Mouse (Mus musculus): ENCODE measurements around the gene Dcaf12. TPM values are rescaled to one million over a fixed set of nuclear protein-coding genes. Genes with fewer than 3 reads are reported as not detected.
A peak's percentile ranks its signal among the peaks of the same experiment; 100 is the strongest.

The Dcaf12 gene
- polyA plus RNA-seq, 1 experiment from 2014 or later = 41.6 TPM

DNA sequence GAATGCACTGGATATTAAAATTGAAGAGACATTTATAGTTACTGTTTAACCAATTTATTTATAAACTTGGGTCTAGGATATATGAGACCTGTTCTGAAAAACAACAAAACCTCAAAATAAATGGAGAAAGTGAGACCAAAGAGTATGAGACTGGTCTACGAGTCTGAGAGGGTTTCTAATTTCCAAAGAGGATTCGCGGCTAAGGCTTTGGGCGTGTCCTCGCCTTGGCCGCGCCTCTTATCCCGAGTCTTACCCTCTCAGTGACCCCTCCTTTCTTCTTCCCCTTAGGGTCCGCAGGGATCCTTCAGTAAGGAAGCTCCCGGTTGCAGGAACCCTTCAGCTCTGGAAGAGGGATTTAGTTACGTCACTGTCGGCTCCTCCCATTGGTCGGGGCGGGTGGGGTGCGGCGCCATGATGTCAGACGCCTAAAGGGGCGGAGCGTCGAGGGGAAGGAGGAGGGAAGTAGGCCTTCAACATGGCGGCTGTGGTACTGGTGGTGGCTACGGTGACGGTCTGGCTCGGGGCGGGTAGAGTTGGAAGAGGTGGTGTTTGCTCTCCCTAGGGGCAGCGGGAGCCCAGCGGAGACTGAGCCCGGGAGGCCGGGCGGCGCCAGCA, 34.0 kb upstream of the Dcaf12 start, which contains the start of gene Ubap1:
Ubap1 (plus strand) TSS at position 413 of the 615 bp plus-strand sequence.
- Histone ChIP-seq H3K27ac (ENCODE audit: low read length) (peak within 1 kb of the TSS; percentile 95), H3K4me3 (ENCODE audit: low read depth, low read length) (peak within 1 kb of the TSS; percentile 75), H3K4me2 (replicated peaks; ENCODE audit: low read depth, low read length) (peak within 1 kb of the TSS; percentile 81), H3K9me3 (ENCODE audit: control insufficient read depth, low read depth, low read length) (no peaks in the 10 kb centered on the region), H3K36me3 (ENCODE audit: control insufficient read depth, insufficient read depth, low read length) (no peaks in the 10 kb centered on the region), H3K4me1 (ENCODE audit: control insufficient read depth, insufficient read depth, low read length) (peaks cover 13% of the 10 kb centered on the region), H3K9ac (replicated peaks; ENCODE audit: low read depth, low read length) (peak within 1 kb of the TSS; percentile 68), H3K27me3 (ENCODE audit: control insufficient read depth, insufficient read depth, low read length) (no peaks in the 10 kb centered on the region)
- WGBS = under 1% methylated on average over 31 of the region's 31 CpGs
- ATAC-seq (ENCODE audit: insufficient number of reproducible peaks, insufficient read depth, low FRiP score, low read depth) = peak; percentile 97

DNA sequence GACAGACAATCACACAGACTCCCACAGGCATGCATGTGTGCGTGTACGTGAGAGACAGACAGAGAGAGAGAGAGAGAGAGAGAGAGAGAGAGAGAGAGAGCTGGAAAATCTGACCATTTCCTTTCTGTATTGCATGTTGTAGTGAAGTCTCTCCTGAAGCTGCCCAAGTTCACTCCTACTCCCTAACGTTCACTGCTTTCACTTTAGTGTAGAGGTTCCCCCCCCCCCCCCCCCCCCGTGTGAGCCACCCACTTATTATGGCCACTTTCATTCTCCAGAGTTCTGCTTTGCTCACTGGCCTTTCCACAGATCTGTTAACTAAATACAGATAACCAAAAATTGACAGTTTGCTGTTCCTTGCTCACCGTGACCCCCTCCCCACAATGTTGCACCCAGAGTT, 33.1 kb upstream of the Dcaf12 start:
- Histone ChIP-seq H3K27ac (ENCODE audit: low read length) (peak overlapping the region; percentile 48; the same call in 1 of the 2 replicates), H3K9me3 (ENCODE audit: control insufficient read depth, low read depth, low read length) (no peaks in the 10 kb centered on the region), H3K4me1 (ENCODE audit: control insufficient read depth, insufficient read depth, low read length) (peaks cover 13% of the 10 kb centered on the region), H3K4me3 (ENCODE audit: low read depth, low read length) (peak overlapping the region; percentile 75; the same call in 1 of the 2 replicates), H3K27me3 (ENCODE audit: control insufficient read depth, insufficient read depth, low read length) (no peaks in the 10 kb centered on the region), H3K36me3 (ENCODE audit: control insufficient read depth, insufficient read depth, low read length) (no peaks in the 10 kb centered on the region), H3K4me2 (replicated peaks; ENCODE audit: low read depth, low read length) (peak overlapping the region; percentile 36), H3K9ac (replicated peaks; ENCODE audit: low read depth, low read length) (no peak overlapping the region)
- WGBS = 30% methylated on average over 5 of the region's 5 CpGs
- ATAC-seq (ENCODE audit: insufficient number of reproducible peaks, insufficient read depth, low FRiP score, low read depth) = no peak

DNA sequence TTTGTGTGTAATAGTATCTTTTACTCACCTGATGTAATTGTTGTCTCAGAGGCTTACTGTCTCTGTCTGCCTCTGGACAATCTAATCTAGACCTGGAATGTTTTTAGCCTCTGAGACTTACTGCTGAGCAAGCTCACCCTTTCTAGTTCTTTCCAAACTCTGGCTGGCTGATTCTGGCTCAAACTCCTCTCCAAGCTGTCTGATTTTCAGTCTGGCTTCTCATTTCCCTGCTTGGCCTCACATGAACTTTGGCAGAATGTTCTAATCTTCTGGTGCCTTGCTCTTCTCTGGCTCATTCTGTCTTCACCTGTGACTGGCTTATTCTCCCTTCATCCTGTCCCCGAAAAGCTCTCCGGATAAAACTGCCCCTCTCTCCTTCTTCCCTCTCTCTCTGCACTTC, 31.3 kb upstream of the Dcaf12 start:
- Histone ChIP-seq H3K4me3 (ENCODE audit: low read depth, low read length) (no peak overlapping the region), H3K9ac (replicated peaks; ENCODE audit: low read depth, low read length) (no peak overlapping the region), H3K9me3 (ENCODE audit: control insufficient read depth, low read depth, low read length) (no peaks in the 10 kb centered on the region), H3K4me1 (ENCODE audit: control insufficient read depth, insufficient read depth, low read length) (peaks cover 13% of the 10 kb centered on the region), H3K27me3 (ENCODE audit: control insufficient read depth, insufficient read depth, low read length) (no peaks in the 10 kb centered on the region), H3K36me3 (ENCODE audit: control insufficient read depth, insufficient read depth, low read length) (no peaks in the 10 kb centered on the region), H3K4me2 (replicated peaks; ENCODE audit: low read depth, low read length) (no peak overlapping the region), H3K27ac (ENCODE audit: low read length) (no peak overlapping the region)
- no peak for ATAC-seq (ENCODE audit: insufficient number of reproducible peaks, insufficient read depth, low FRiP score, low read depth)
- 76% methylated on average over 2 of the region's 2 CpGs for WGBS

DNA sequence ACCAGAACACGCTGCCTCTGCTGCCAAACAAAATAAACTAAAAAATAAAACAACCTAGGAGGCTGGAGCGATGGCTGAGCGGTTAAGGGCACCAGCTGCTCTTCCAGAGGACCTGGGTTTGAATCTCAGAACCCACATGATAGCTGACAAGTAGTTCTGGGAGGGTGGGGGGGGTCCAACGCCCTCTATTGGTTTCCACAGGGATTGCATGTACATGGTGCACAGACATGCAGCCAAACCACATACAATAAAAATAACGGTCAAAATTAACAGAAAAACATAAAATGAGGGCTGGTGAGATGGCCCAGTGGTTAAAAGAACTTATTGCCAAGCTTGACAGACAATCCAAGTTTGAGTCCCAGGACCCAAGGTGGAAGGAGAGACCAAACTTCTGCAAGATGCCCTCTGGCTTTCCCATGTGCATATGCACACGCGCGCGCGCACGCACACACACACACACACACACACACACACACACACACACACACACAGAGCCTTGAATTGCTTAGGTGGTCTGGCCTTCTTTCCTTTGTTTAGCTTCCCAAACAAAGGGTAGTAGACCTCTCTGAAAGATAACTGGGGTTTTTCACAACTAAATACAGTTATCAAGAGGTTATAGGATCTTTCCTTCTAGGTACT, 26.3 kb upstream of the Dcaf12 start:
- no peak overlapping the region for H3K27ac ChIP-seq (ENCODE audit: low read length)
- H3K9ac ChIP-seq (replicated peaks; ENCODE audit: low read depth, low read length) = no peak overlapping the region
- 80% methylated on average over 11 of the region's 11 CpGs for WGBS
- no peaks in the 10 kb centered on the region for H3K27me3 ChIP-seq (ENCODE audit: control insufficient read depth, insufficient read depth, low read length)
- H3K9me3 ChIP-seq (ENCODE audit: control insufficient read depth, low read depth, low read length) = no peaks in the 10 kb centered on the region
- no peaks in the 10 kb centered on the region for H3K36me3 ChIP-seq (ENCODE audit: control insufficient read depth, insufficient read depth, low read length)
- no peaks in the 10 kb centered on the region for H3K4me1 ChIP-seq (ENCODE audit: control insufficient read depth, insufficient read depth, low read length)
- no peak for ATAC-seq (ENCODE audit: insufficient number of reproducible peaks, insufficient read depth, low FRiP score, low read depth)
- H3K4me3 ChIP-seq (ENCODE audit: low read depth, low read length) = no peak overlapping the region
- H3K4me2 ChIP-seq (replicated peaks; ENCODE audit: low read depth, low read length) = no peak overlapping the region

DNA sequence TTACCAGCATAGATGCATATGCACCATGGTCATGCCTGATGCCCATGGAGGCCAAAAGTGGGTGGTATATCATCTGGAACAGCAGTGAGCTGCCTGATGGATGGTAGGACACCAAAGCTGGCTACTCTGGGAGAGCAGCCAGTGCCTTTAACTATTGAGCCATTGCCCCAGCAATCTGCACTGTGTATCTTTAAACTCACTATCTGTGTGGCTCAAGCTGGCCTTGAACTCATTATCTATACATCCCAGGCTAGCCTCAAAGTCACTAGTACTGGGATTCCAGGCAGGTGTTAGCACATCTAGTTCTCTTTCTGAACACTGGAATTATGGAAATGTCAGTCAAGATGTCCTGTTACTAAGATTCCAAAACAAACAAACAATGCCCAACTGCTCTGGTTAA, 21.9 kb upstream of the Dcaf12 start:
- H3K36me3 ChIP-seq (ENCODE audit: control insufficient read depth, insufficient read depth, low read length) = no peaks in the 10 kb centered on the region
- no peak overlapping the region for H3K9ac ChIP-seq (replicated peaks; ENCODE audit: low read depth, low read length)
- no peak overlapping the region for H3K27ac ChIP-seq (ENCODE audit: low read length)
- H3K27me3 ChIP-seq (ENCODE audit: control insufficient read depth, insufficient read depth, low read length) = no peaks in the 10 kb centered on the region
- ATAC-seq (ENCODE audit: insufficient number of reproducible peaks, insufficient read depth, low FRiP score, low read depth) = no peak
- no peak overlapping the region for H3K4me3 ChIP-seq (ENCODE audit: low read depth, low read length)
- H3K4me2 ChIP-seq (replicated peaks; ENCODE audit: low read depth, low read length) = no peak overlapping the region
- H3K4me1 ChIP-seq (ENCODE audit: control insufficient read depth, insufficient read depth, low read length) = no peaks in the 10 kb centered on the region
- H3K9me3 ChIP-seq (ENCODE audit: control insufficient read depth, low read depth, low read length) = no peaks in the 10 kb centered on the region

DNA sequence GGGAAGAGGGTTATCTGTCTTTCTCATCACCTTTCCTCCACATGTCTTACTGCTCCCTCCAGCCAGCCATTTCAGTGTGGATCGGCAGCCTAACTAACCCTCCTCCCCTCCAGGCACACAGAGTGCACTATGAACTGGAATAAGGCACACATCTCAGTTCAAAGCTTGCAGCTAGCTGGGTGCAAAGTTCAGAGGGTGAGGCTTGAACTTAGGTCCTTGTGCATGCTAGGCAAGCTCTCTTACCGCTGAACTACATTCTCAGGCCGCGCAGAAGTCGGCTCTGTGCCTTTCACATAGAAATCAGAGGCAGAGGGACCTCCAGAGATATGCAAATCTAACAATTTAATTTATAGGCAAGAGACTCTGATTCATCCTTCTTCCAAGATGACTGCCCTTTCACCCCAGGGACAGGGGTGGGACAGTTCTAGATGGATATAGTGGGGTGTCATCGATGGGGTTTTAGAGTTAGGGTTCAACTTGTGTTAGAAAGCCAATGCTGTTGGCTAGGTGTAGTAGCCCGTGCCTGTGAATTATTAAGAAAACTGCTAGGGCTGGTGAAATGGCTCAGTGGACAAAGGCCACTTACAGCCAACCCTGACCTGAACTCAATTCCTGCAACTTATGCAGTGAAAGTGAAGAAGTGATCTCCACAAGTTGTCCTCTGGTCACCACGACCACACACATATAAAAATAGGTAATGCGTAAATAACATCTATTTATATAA, 17.2 kb upstream of the Dcaf12 start:
- no peak overlapping the region for H3K4me3 ChIP-seq (ENCODE audit: low read depth, low read length)
- no peak overlapping the region for H3K4me2 ChIP-seq (replicated peaks; ENCODE audit: low read depth, low read length)
- no peaks in the 10 kb centered on the region for H3K4me1 ChIP-seq (ENCODE audit: control insufficient read depth, insufficient read depth, low read length)
- H3K27ac ChIP-seq (ENCODE audit: low read length) = no peak overlapping the region
- no peak for ATAC-seq (ENCODE audit: insufficient number of reproducible peaks, insufficient read depth, low FRiP score, low read depth)
- no peaks in the 10 kb centered on the region for H3K9me3 ChIP-seq (ENCODE audit: control insufficient read depth, low read depth, low read length)
- no peaks in the 10 kb centered on the region for H3K27me3 ChIP-seq (ENCODE audit: control insufficient read depth, insufficient read depth, low read length)
- H3K36me3 ChIP-seq (ENCODE audit: control insufficient read depth, insufficient read depth, low read length) = no peaks in the 10 kb centered on the region
- H3K9ac ChIP-seq (replicated peaks; ENCODE audit: low read depth, low read length) = no peak overlapping the region
- 82% methylated on average over 9 of the region's 9 CpGs for WGBS

DNA sequence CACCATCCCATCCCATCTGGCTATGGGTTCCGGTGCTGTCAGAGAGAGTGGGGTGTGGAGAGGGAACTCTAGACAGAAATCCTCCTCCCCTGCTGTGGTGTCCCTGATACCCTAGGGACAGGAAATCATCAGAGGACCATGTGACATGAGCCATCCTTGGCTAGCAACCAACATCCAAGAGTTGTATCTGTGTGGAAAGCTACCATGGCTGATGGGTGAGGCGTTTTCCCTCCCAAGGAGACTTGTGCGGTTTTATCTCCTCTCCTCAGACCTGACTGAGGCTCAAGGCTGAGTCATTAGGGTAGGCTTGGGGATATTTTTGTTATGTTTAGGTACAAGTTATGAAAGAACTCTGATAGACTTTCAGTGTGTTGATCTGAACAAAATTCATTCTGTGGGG, 16.4 kb upstream of the Dcaf12 start:
- Histone ChIP-seq H3K9me3 (ENCODE audit: control insufficient read depth, low read depth, low read length) (no peaks in the 10 kb centered on the region), H3K27me3 (ENCODE audit: control insufficient read depth, insufficient read depth, low read length) (no peaks in the 10 kb centered on the region), H3K4me1 (ENCODE audit: control insufficient read depth, insufficient read depth, low read length) (no peaks in the 10 kb centered on the region), H3K27ac (ENCODE audit: low read length) (no peak overlapping the region), H3K4me2 (replicated peaks; ENCODE audit: low read depth, low read length) (no peak overlapping the region), H3K36me3 (ENCODE audit: control insufficient read depth, insufficient read depth, low read length) (no peaks in the 10 kb centered on the region), H3K4me3 (ENCODE audit: low read depth, low read length) (no peak overlapping the region), H3K9ac (replicated peaks; ENCODE audit: low read depth, low read length) (no peak overlapping the region)
- no peak; the same call in 1 of the 2 replicates for ATAC-seq (ENCODE audit: insufficient number of reproducible peaks, insufficient read depth, low FRiP score, low read depth)
- WGBS = 76% methylated on average over 3 of the region's 3 CpGs

DNA sequence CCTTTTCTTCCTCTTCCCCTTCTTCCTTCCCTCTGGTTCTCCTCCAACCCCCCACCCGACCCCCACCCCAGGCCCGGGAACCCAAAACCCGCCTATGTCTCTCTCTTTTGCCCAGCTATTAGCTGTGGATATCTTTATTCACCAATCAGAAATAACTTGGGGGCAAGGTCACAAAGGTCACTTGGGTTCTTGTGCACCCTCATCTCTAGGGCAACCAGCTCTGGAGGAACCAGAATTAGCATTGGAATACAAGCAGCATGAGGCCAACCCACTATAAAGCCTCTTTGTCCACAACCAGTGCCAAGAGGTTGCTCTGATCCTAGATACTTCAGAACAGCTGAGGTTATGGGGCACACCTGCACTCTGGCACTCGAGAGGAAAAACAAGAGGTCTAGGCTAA, 14.8 kb upstream of the Dcaf12 start:
- Histone ChIP-seq H3K36me3 (ENCODE audit: control insufficient read depth, insufficient read depth, low read length) (no peaks in the 10 kb centered on the region), H3K4me3 (ENCODE audit: low read depth, low read length) (no peak overlapping the region), H3K27me3 (ENCODE audit: control insufficient read depth, insufficient read depth, low read length) (no peaks in the 10 kb centered on the region), H3K4me2 (replicated peaks; ENCODE audit: low read depth, low read length) (no peak overlapping the region), H3K4me1 (ENCODE audit: control insufficient read depth, insufficient read depth, low read length) (no peaks in the 10 kb centered on the region), H3K27ac (ENCODE audit: low read length) (no peak overlapping the region), H3K9ac (replicated peaks; ENCODE audit: low read depth, low read length) (no peak overlapping the region), H3K9me3 (ENCODE audit: control insufficient read depth, low read depth, low read length) (no peaks in the 10 kb centered on the region)
- no peak for ATAC-seq (ENCODE audit: insufficient number of reproducible peaks, insufficient read depth, low FRiP score, low read depth)
- 60% methylated on average over 4 of the region's 4 CpGs for WGBS

Data from stomach, embryonic 14.5 days (tissue).